Mouse (Mus musculus): ENCODE measurements around the gene Hist1h2br. TPM values are rescaled to one million over a fixed set of nuclear protein-coding genes. Genes with fewer than 3 reads are reported as not detected.
"Not testable (repeated sequence)": the region's sequence is repeated elsewhere in the genome, so short reads cannot be mapped to it uniquely, and the experiment has no call there.

Hist1h2br gene
- polyA plus RNA-seq (2015; fragmentation: Nextera tagmentation; extraction: Ambion mirVana) = 11.8 and 18.5 TPM in 2 replicates

- H3K4me3 ChIP-seq (replicated peaks; ENCODE audit: low read length); H3K4me2 ChIP-seq (ENCODE audit: low read depth, low read length): not testable (repeated sequence)
- no CpG with 5 or more reads among the region's 24 CpGs for WGBS
Measured at GRCm38 (mm10) chr13:21833461-21833860, at the start of gene Hist1h2br, which contains the start of gene Hist1h2ap. Hist1h2br (plus strand) TSS chr13:21833743. Hist1h2ap (minus strand) TSS chr13:21833507.

GRCm38 (mm10) chr13:21784311-21784710, 49.2 kb upstream of the Hist1h2br start:
- H3K36me3 ChIP-seq (ENCODE audit: control insufficient read depth, insufficient read depth, low read length) = no peaks in the 10 kb centered on the region
- no peak for ATAC-seq (ENCODE audit: insufficient read depth, low FRiP score)
- peak overlapping the region; percentile 64 for H3K9ac ChIP-seq (ENCODE audit: low read length)
- H3K4me1 ChIP-seq (ENCODE audit: control insufficient read depth, insufficient read depth, low read length) = peaks cover 41% of the 10 kb centered on the region
- H3K4me2 ChIP-seq (ENCODE audit: low read depth, low read length) = peak overlapping the region; percentile 62
- H3K4me3 ChIP-seq (replicated peaks; ENCODE audit: low read length) = peak overlapping the region; percentile 40
- H3K27me3 ChIP-seq (ENCODE audit: control insufficient read depth, insufficient read depth, low read length) = no peaks in the 10 kb centered on the region
- peak overlapping the region; percentile 91 for H3K27ac ChIP-seq (ENCODE audit: low read length)
- WGBS = 30% methylated on average over 6 of the region's 6 CpGs
- no peaks in the 10 kb centered on the region for H3K9me3 ChIP-seq (replicated peaks; ENCODE audit: control insufficient read depth, low read length)

More at GRCm38 (mm10) chr13:21833461-21833860, at the start of gene Hist1h2br, which contains the start of gene Hist1h2ap:
- H3K27ac ChIP-seq (ENCODE audit: low read length); H3K27me3 ChIP-seq (ENCODE audit: control insufficient read depth, insufficient read depth, low read length); H3K4me1 ChIP-seq (ENCODE audit: control insufficient read depth, insufficient read depth, low read length); H3K36me3 ChIP-seq (ENCODE audit: control insufficient read depth, insufficient read depth, low read length); H3K9ac ChIP-seq (ENCODE audit: low read length); H3K9me3 ChIP-seq (replicated peaks; ENCODE audit: control insufficient read depth, low read length): not testable (repeated sequence)
- ATAC-seq (ENCODE audit: insufficient read depth, low FRiP score) = peak; percentile 94

- peak overlapping the region; percentile 62 for H3K9ac ChIP-seq (ENCODE audit: low read length)
- ATAC-seq (ENCODE audit: insufficient read depth, low FRiP score) = no peak
- peak overlapping the region; percentile 87 for H3K27ac ChIP-seq (ENCODE audit: low read length)
- H3K4me2 ChIP-seq (ENCODE audit: low read depth, low read length) = peak overlapping the region; percentile 49
- peaks cover 37% of the 10 kb centered on the region for H3K4me1 ChIP-seq (ENCODE audit: control insufficient read depth, insufficient read depth, low read length)
- H3K9me3 ChIP-seq (replicated peaks; ENCODE audit: control insufficient read depth, low read length) = no peaks in the 10 kb centered on the region
- 5% methylated on average over 8 of the region's 8 CpGs for WGBS
- peak overlapping the region; percentile 43 for H3K4me3 ChIP-seq (replicated peaks; ENCODE audit: low read length)
- H3K36me3 ChIP-seq (ENCODE audit: control insufficient read depth, insufficient read depth, low read length) = no peaks in the 10 kb centered on the region
- no peaks in the 10 kb centered on the region for H3K27me3 ChIP-seq (ENCODE audit: control insufficient read depth, insufficient read depth, low read length)
Measured at GRCm38 (mm10) chr13:21786189-21786898, 47.2 kb upstream of the Hist1h2br start.

GRCm38 (mm10) chr13:21786899-21787629, 46.5 kb upstream of the Hist1h2br start, which contains the start of the genes Hist1h2an and Hist1h2bp:
Hist1h2an (minus strand) TSS chr13:21787218.
Hist1h2bp (plus strand) TSS chr13:21787461.
- H3K27me3 ChIP-seq (ENCODE audit: control insufficient read depth, insufficient read depth, low read length); H3K36me3 ChIP-seq (ENCODE audit: control insufficient read depth, insufficient read depth, low read length); H3K9me3 ChIP-seq (replicated peaks; ENCODE audit: control insufficient read depth, low read length): not testable (repeated sequence)
- H3K4me2 ChIP-seq (ENCODE audit: low read depth, low read length) = peak within 1 kb of the TSS; percentile 49
- H3K9ac ChIP-seq (ENCODE audit: low read length) = peak within 1 kb of the TSS; percentile 62
- ATAC-seq (ENCODE audit: insufficient read depth, low FRiP score) = peak; percentile 95
- H3K4me1 ChIP-seq (ENCODE audit: control insufficient read depth, insufficient read depth, low read length) = peaks cover 36% of the 10 kb centered on the region
- peak within 1 kb of the TSS; percentile 43 for H3K4me3 ChIP-seq (replicated peaks; ENCODE audit: low read length)
- under 1% methylated on average over 38 of the region's 63 CpGs for WGBS
- H3K27ac ChIP-seq (ENCODE audit: low read length) = peak within 1 kb of the TSS; percentile 87

GRCm38 (mm10) chr13:21787760-21788593, 45.6 kb upstream of the Hist1h2br start:
- peak overlapping the region; percentile 24 for H3K4me3 ChIP-seq (replicated peaks; ENCODE audit: low read length)
- no peaks in the 10 kb centered on the region for H3K9me3 ChIP-seq (replicated peaks; ENCODE audit: control insufficient read depth, low read length)
- no peak; the same call in 1 of the 2 replicates for ATAC-seq (ENCODE audit: insufficient read depth, low FRiP score)
- peak overlapping the region; percentile 72 for H3K27ac ChIP-seq (ENCODE audit: low read length)
- H3K9ac ChIP-seq (ENCODE audit: low read length) = peak overlapping the region; percentile 58
- H3K4me1 ChIP-seq (ENCODE audit: control insufficient read depth, insufficient read depth, low read length) = peaks cover 29% of the 10 kb centered on the region
- no peaks in the 10 kb centered on the region for H3K27me3 ChIP-seq (ENCODE audit: control insufficient read depth, insufficient read depth, low read length)
- no peaks in the 10 kb centered on the region for H3K36me3 ChIP-seq (ENCODE audit: control insufficient read depth, insufficient read depth, low read length)
- 25% methylated on average over 13 of the region's 21 CpGs for WGBS
- H3K4me2 ChIP-seq (ENCODE audit: low read depth, low read length) = peak overlapping the region; percentile 49

- 51% methylated on average over 6 of the region's 6 CpGs for WGBS
- Histone ChIP-seq H3K9me3 (replicated peaks; ENCODE audit: control insufficient read depth, low read length) (no peaks in the 10 kb centered on the region), H3K4me3 (replicated peaks; ENCODE audit: low read length) (no peak overlapping the region), H3K27ac (ENCODE audit: low read length) (no peak overlapping the region), H3K4me1 (ENCODE audit: control insufficient read depth, insufficient read depth, low read length) (peaks cover 19% of the 10 kb centered on the region; the same call in 1 of the 2 replicates), H3K27me3 (ENCODE audit: control insufficient read depth, insufficient read depth, low read length) (no peaks in the 10 kb centered on the region), H3K36me3 (ENCODE audit: control insufficient read depth, insufficient read depth, low read length) (no peaks in the 10 kb centered on the region), H3K9ac (ENCODE audit: low read length) (no peak overlapping the region), H3K4me2 (ENCODE audit: low read depth, low read length) (no peak overlapping the region)
- ATAC-seq (ENCODE audit: insufficient read depth, low FRiP score) = no peak
Measured at GRCm38 (mm10) chr13:21789925-21790324, 43.6 kb upstream of the Hist1h2br start.

- Histone ChIP-seq H3K4me1 (ENCODE audit: control insufficient read depth, insufficient read depth, low read length) (peaks cover 19% of the 10 kb centered on the region; the same call in 1 of the 2 replicates), H3K27ac (ENCODE audit: low read length) (no peak overlapping the region; the same call in 1 of the 2 replicates), H3K9ac (ENCODE audit: low read length) (peak overlapping the region; percentile 62), H3K4me3 (replicated peaks; ENCODE audit: low read length) (peak overlapping the region; percentile 33), H3K36me3 (ENCODE audit: control insufficient read depth, insufficient read depth, low read length) (no peaks in the 10 kb centered on the region), H3K4me2 (ENCODE audit: low read depth, low read length) (peak overlapping the region; percentile 58), H3K27me3 (ENCODE audit: control insufficient read depth, insufficient read depth, low read length) (no peaks in the 10 kb centered on the region), H3K9me3 (replicated peaks; ENCODE audit: control insufficient read depth, low read length) (no peaks in the 10 kb centered on the region)
- ATAC-seq (ENCODE audit: insufficient read depth, low FRiP score) = no peak
- 13% methylated on average over 16 of the region's 18 CpGs for WGBS
Measured at GRCm38 (mm10) chr13:21790601-21791283, 42.8 kb upstream of the Hist1h2br start.

DNA sequence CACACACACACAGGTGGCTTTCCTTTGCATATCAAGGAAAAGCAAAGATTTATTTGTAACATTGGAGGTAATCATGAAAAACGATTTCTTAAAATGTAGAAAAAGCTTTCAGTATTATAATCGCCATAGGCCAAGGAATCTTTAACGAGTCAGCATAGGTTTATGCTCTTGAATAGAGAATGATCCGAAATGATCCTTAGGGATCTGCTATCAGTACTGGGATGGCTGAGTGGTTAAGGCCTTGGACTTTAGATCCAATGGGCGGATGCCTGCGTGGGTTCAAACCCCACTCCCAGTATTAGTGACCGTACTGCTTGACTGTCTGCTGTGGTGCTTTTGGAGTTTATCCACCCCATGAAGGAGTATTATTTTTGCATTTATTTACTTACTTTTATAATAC, 38.0 kb upstream of the Hist1h2br start:
- ATAC-seq (ENCODE audit: insufficient read depth, low FRiP score) = no peak

More for the DNA sequence above, 38.0 kb upstream of the Hist1h2br start:
- no peaks in the 10 kb centered on the region for H3K27me3 ChIP-seq (ENCODE audit: control insufficient read depth, insufficient read depth, low read length)
- H3K4me2 ChIP-seq (ENCODE audit: low read depth, low read length) = no peak overlapping the region
- 92% methylated on average over 7 of the region's 7 CpGs for WGBS
- peaks cover 5% of the 10 kb centered on the region; the same call in 1 of the 2 replicates for H3K4me1 ChIP-seq (ENCODE audit: control insufficient read depth, insufficient read depth, low read length)
- H3K9ac ChIP-seq (ENCODE audit: low read length) = no peak overlapping the region
- H3K4me3 ChIP-seq (replicated peaks; ENCODE audit: low read length) = no peak overlapping the region
- no peak overlapping the region for H3K27ac ChIP-seq (ENCODE audit: low read length)
- no peaks in the 10 kb centered on the region for H3K36me3 ChIP-seq (ENCODE audit: control insufficient read depth, insufficient read depth, low read length)
- H3K9me3 ChIP-seq (replicated peaks; ENCODE audit: control insufficient read depth, low read length) = no peaks in the 10 kb centered on the region
